Mouse (Mus musculus): ENCODE data around the gene Kif11. TPM values are rescaled to one million over a fixed set of nuclear protein-coding genes. Genes with fewer than 3 reads are reported as not detected.
A peak's percentile ranks its signal among the peaks of the same experiment; 100 is the strongest.

Kif11 gene
- polyA plus RNA-seq (2016; fragmentation: Nextera tagmentation; extraction: Ambion mirVana): 72.1 and 74.7 TPM in 2 replicates

DNA sequence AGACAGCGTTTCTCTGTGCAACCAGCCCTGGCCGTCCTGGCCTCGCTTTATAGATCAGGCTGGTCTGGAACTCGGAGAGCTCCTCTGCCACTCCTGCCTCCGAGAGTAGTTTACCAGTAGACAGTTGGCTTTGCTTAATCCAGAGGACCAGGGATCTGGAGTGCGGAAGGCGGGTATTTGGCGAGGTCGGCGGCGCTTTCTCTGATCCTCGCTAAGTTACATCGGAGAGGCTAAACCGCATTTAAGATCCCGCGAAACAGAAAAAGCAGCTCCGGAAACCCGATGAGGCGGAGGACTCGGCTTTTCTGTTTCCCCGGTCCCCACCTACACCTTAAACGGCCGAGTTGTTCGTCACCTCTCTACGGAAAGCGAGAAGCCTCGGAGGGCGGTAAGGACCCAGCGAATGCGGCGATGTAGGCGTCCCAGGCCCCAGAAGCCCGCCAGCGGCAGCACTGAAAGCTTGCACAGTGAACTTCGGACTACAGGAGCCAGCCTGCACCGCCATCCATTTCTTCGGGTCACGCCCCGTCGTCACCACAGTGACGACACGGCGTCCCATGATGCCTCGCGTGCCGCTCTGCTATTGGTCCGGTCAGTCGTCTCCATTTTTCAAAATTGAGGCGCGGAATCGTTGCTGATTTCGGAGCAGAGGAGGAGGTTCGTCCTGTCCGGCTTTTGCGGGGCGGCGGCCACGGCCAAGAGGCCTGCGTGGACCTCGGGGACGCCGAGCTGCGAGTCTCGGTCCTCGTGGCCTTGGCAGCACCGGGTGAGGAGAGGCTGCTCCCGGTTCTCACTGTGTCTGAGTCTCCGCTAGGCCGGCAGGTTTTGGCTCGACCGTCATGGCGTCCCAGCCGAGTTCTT is at the start of gene Kif11:
Gene Kif11 (plus strand): TSS at position 649 of the 861 bp plus-strand sequence.
- WGBS: under 1% methylated on average over 73 of the region's 73 CpGs
- H3K4me3 ChIP-seq: peak within 1 kb of the TSS; percentile 81
- H3K9me3 ChIP-seq: no peaks in the 10 kb centered on the region
- H3K27ac ChIP-seq: peak within 1 kb of the TSS; percentile 98
- ATAC-seq (ENCODE audit: insufficient number of reproducible peaks, insufficient read depth, low FRiP score, low TSS enrichment): peak; percentile 97
- peak within 1 kb of the TSS; percentile 65 for H3K4me2 ChIP-seq (replicated peaks)
- H3K4me1 ChIP-seq: peaks cover 13% of the 10 kb centered on the region
- no peaks in the 10 kb centered on the region for H3K36me3 ChIP-seq
- peak within 1 kb of the TSS; percentile 74 for H3K9ac ChIP-seq
- H3K27me3 ChIP-seq: no peaks in the 10 kb centered on the region

DNA sequence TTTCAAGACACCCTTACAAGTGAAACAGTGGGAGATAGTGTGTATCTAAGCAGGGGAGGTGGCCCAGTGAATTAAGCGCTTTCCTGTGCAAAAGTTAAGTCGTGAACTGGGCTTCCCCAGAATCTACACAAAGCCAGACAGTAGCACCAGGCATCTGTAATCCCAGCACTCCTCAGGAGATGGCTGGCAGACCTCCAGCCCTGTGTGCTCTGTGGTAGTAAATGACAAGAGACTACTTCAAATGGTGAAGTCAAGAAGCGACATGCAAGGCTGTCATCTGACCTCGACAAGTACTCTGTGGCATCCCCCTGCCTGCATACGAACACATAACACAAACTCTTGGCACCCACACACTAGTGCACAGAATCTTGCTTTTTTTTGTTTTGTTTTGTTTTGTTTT is 49.0 kb upstream of the Kif11 start:
- H3K9me3 ChIP-seq: no peaks in the 10 kb centered on the region
- no peak overlapping the region for H3K4me2 ChIP-seq (replicated peaks)
- no peak overlapping the region for H3K27ac ChIP-seq
- H3K36me3 ChIP-seq: 0 out of 2 replicates have a peak, but pooled peaks cover 4% of the 10 kb centered on the region
- H3K9ac ChIP-seq: no peak overlapping the region
- no peaks in the 10 kb centered on the region for H3K4me1 ChIP-seq
- WGBS: 87% methylated on average over 5 of the region's 5 CpGs
- H3K4me3 ChIP-seq: no peak overlapping the region
- ATAC-seq (ENCODE audit: insufficient number of reproducible peaks, insufficient read depth, low FRiP score, low TSS enrichment): no peak
- no peaks in the 10 kb centered on the region for H3K27me3 ChIP-seq

DNA sequence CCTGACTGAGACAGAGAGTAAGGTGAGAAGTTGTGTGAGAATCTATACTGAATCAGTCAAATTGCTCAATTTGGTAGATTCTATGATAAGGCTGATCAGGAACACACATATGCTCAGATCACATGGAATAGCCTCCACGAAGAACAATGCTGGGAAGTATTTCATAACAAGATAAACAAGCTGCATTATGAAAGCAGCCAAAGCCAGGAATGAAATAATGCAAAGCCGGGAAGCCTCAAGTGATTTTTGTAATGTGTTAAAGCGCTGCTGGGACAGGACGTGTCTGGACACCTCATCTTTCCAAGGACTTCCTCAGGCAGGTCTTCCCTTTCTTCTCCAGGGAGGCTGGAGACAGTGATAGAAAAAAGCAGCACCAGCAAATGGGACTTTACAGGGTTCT is 43.5 kb upstream of the Kif11 start:
- H3K4me3 ChIP-seq: no peak overlapping the region
- no peaks in the 10 kb centered on the region for H3K9me3 ChIP-seq
- H3K9ac ChIP-seq: no peak overlapping the region
- H3K27ac ChIP-seq: no peak overlapping the region
- ATAC-seq (ENCODE audit: insufficient number of reproducible peaks, insufficient read depth, low FRiP score, low TSS enrichment): no peak
- 82% methylated on average over 4 of the region's 4 CpGs for WGBS
- H3K27me3 ChIP-seq: no peaks in the 10 kb centered on the region
- no peak overlapping the region for H3K4me2 ChIP-seq (replicated peaks)
- H3K4me1 ChIP-seq: no peaks in the 10 kb centered on the region
- 0 out of 2 replicates have a peak, but pooled peaks cover 4% of the 10 kb centered on the region for H3K36me3 ChIP-seq

DNA sequence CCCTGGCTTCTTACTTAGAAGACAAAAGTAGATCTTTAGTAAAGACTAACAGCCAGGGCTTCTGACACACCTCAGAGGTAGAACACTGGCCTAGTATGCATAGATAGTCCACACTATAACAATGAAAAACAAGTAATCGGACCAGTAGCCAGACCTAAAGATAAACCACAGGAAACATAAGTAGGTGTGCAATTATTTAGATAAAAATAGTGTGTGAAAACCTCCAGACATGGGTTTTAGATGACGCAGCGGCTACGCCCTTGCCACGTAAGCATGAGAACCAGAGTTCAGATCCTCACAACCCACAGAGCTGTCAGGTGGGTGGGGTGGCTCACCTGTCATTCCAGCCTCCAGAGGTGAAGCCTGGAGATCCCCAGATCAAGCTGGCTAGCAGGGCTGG is 42.8 kb upstream of the Kif11 start:
- H3K9ac ChIP-seq: no peak overlapping the region
- no peaks in the 10 kb centered on the region for H3K4me1 ChIP-seq
- no peak overlapping the region for H3K4me3 ChIP-seq
- no peak overlapping the region for H3K4me2 ChIP-seq (replicated peaks)
- no peak for ATAC-seq (ENCODE audit: insufficient number of reproducible peaks, insufficient read depth, low FRiP score, low TSS enrichment)
- H3K27me3 ChIP-seq: no peaks in the 10 kb centered on the region
- H3K27ac ChIP-seq: no peak overlapping the region
- H3K9me3 ChIP-seq: no peaks in the 10 kb centered on the region
- WGBS: 96% methylated on average over 5 of the region's 5 CpGs
- H3K36me3 ChIP-seq: 0 out of 2 replicates have a peak, but pooled peaks cover under 1% of the 10 kb centered on the region

DNA sequence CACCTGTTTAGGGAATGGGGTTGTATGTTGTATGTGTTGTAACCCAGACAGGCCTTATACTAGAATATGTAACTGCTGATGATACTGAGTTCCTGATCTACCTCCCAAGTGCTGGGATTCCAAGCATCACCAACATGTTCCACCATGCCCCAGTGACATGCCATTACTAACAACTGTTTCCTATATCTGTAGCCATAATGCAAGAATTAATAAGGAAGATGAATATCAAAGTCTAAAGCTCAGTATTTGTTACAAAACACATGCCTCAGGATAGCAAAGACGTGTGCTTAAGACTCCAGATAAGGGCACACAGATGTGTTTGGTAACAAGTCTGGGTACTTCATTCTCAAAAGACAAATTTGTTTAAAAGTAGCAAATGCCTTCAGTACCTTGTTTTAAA is 40.8 kb upstream of the Kif11 start:
- Histone ChIP-seq H3K4me1 (no peaks in the 10 kb centered on the region), H3K27me3 (no peaks in the 10 kb centered on the region), H3K4me3 (no peak overlapping the region), H3K27ac (no peak overlapping the region), H3K9ac (no peak overlapping the region), H3K9me3 (no peaks in the 10 kb centered on the region), H3K36me3 (no peaks in the 10 kb centered on the region), H3K4me2 (replicated peaks) (no peak overlapping the region)
- no peak for ATAC-seq (ENCODE audit: insufficient number of reproducible peaks, insufficient read depth, low FRiP score, low TSS enrichment)
- 68% methylated on average over 1 of the region's 1 CpGs for WGBS

DNA sequence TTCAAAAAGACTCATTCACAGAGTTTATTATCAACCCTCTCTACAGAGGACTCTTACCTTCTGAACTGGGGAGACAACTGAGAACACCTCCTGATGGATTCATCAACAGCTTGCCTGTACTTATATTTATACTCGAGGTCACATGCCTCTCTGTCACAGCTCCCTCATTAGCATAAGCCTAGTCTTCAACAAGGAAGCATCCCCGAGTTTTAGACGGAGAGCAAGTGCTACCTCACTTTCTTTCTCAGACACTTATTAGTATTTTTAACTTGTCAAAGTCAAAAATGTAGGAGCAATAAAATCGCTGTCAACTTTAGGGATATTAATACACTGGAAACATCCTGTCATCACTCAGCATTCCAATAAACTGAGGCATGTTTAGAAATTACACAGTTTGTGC is 38.5 kb upstream of the Kif11 start, which contains the start of gene Ide:
Gene Ide (minus strand): TSS at position 101 of the 400 bp plus-strand sequence.
- Histone ChIP-seq H3K4me2 (replicated peaks) (no peak within 1 kb of the TSS), H3K36me3 (no peaks in the 10 kb centered on the region), H3K4me3 (no peak within 1 kb of the TSS), H3K9me3 (no peaks in the 10 kb centered on the region), H3K27ac (no peak within 1 kb of the TSS), H3K4me1 (no peaks in the 10 kb centered on the region), H3K9ac (no peak within 1 kb of the TSS), H3K27me3 (no peaks in the 10 kb centered on the region)
- WGBS: 78% methylated on average over 4 of the region's 4 CpGs
- ATAC-seq (ENCODE audit: insufficient number of reproducible peaks, insufficient read depth, low FRiP score, low TSS enrichment): no peak

DNA sequence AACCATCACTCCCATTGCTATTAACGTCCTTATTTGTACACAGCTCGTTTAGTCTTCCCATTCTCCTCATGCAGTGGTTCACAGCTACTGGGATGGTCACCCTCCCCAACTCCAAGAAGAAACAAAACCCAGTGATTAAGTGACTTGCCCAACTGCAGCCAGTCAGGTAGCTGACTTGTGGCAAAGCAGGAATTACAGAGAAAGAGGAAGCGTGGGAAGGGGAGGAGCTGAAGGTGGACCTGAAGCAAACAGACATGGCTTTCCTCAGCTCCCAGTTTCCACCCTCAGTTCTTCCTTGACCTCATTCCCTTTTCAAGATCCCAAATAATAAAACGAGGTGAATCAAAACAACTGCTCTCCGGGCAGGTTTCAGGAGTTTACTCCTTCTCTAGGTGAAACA is 35.7 kb upstream of the Kif11 start:
- no peaks in the 10 kb centered on the region for H3K36me3 ChIP-seq
- H3K9me3 ChIP-seq: no peaks in the 10 kb centered on the region
- H3K4me1 ChIP-seq: no peaks in the 10 kb centered on the region
- no peak overlapping the region for H3K9ac ChIP-seq
- no peak overlapping the region for H3K27ac ChIP-seq
- H3K27me3 ChIP-seq: no peaks in the 10 kb centered on the region
- ATAC-seq (ENCODE audit: insufficient number of reproducible peaks, insufficient read depth, low FRiP score, low TSS enrichment): no peak
- H3K4me2 ChIP-seq (replicated peaks): no peak overlapping the region
- WGBS: 81% methylated on average over 5 of the region's 5 CpGs
- H3K4me3 ChIP-seq: no peak overlapping the region

DNA sequence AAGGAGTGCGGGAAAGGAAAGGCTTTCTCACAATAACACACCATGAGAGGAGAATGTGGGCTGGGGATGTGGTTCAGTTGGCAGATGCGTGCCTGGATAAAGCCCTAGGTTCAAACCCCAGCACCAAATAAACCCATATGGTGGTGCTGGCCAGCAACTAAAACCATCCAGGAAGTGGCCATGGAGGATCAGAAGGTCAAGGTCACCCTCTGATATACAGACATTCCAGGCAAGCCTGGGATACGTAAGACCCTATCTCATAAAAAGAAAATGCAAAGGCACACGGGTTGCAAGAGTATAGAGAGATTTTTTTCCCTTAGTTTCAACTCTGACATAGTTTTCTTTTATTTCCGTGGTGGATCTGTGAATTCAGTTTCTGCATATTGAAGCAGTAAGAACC is 35.3 kb upstream of the Kif11 start:
- H3K9ac ChIP-seq: no peak overlapping the region
- no peaks in the 10 kb centered on the region for H3K27me3 ChIP-seq
- H3K4me1 ChIP-seq: no peaks in the 10 kb centered on the region
- H3K36me3 ChIP-seq: no peaks in the 10 kb centered on the region
- H3K9me3 ChIP-seq: no peaks in the 10 kb centered on the region
- H3K27ac ChIP-seq: no peak overlapping the region
- H3K4me3 ChIP-seq: no peak overlapping the region
- 77% methylated on average over 5 of the region's 5 CpGs for WGBS
- no peak overlapping the region for H3K4me2 ChIP-seq (replicated peaks)
- ATAC-seq (ENCODE audit: insufficient number of reproducible peaks, insufficient read depth, low FRiP score, low TSS enrichment): no peak

DNA sequence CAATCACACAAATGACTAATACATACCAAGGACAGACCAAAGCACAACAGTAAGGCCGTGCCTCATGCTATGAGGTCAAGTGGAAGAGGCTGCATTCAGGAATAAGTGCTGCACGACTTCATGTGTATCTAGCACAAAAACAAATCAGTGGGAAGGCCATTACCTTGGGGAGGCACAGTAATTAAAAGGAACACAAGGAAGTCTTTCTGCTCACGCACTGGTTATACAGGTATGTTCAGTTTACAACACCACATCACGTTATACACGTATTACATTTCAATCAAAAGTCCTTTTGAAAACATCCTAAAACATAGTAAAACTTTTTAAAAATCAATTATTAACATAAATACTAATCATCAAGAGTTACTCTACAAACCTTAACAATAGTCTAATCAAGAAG is 32.3 kb upstream of the Kif11 start:
- Histone ChIP-seq H3K27ac (no peak overlapping the region), H3K4me3 (no peak overlapping the region), H3K27me3 (no peaks in the 10 kb centered on the region), H3K4me2 (replicated peaks) (no peak overlapping the region), H3K36me3 (no peaks in the 10 kb centered on the region), H3K4me1 (no peaks in the 10 kb centered on the region), H3K9ac (no peak overlapping the region), H3K9me3 (no peaks in the 10 kb centered on the region)
- 81% methylated on average over 5 of the region's 5 CpGs for WGBS
- ATAC-seq (ENCODE audit: insufficient number of reproducible peaks, insufficient read depth, low FRiP score, low TSS enrichment): no peak

DNA sequence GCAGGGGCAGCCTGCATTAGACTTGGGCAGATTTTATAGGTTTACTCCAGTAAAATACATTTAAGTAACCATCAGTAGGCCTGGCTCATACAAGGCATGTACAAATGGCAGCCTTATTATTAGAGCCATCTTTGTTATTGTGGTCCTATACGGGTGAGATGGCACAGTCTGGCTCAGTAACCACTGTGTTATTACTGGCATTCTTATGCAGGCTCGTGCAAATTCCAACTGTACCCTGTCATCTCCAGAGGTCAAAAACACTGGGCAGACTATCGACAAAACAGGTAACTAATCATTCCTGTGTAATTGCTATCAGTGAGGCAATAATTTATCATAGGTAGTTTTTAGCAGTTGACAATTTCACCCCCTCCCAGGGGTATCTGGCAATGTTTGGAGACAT is 29.9 kb upstream of the Kif11 start:
- H3K4me1 ChIP-seq: no peaks in the 10 kb centered on the region
- H3K4me3 ChIP-seq: no peak overlapping the region
- H3K36me3 ChIP-seq: no peaks in the 10 kb centered on the region
- WGBS: 74% methylated on average over 3 of the region's 3 CpGs
- no peak for ATAC-seq (ENCODE audit: insufficient number of reproducible peaks, insufficient read depth, low FRiP score, low TSS enrichment)
- no peaks in the 10 kb centered on the region for H3K27me3 ChIP-seq
- no peak overlapping the region for H3K9ac ChIP-seq
- no peak overlapping the region for H3K27ac ChIP-seq
- H3K9me3 ChIP-seq: no peaks in the 10 kb centered on the region
- H3K4me2 ChIP-seq (replicated peaks): no peak overlapping the region

DNA sequence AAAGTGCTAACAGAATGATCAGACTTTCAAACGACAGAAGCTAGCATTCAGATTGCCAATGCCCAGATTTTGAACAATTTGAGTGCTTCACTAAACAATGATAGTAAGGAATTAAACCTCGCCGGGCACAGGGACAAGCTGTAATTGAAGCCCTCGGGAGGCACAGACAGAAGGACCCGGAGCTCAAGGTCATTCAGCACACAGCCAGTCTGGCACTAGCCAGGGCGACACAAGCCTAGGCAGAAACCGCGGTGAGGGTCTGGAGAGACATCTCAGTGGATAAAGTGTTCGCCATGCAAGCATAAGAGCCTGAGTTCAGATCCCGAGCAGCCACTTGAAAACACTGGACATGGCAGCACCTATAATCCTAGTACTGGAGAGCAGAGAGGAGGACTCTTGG is 27.9 kb upstream of the Kif11 start:
- no peak for ATAC-seq (ENCODE audit: insufficient number of reproducible peaks, insufficient read depth, low FRiP score, low TSS enrichment)
- no peak overlapping the region for H3K4me2 ChIP-seq (replicated peaks)
- H3K9ac ChIP-seq: no peak overlapping the region
- H3K4me3 ChIP-seq: no peak overlapping the region
- no peaks in the 10 kb centered on the region for H3K4me1 ChIP-seq
- H3K36me3 ChIP-seq: no peaks in the 10 kb centered on the region
- H3K27ac ChIP-seq: no peak overlapping the region
- WGBS: 86% methylated on average over 10 of the region's 10 CpGs
- H3K9me3 ChIP-seq: no peaks in the 10 kb centered on the region; the same call in 1 of the 2 replicates
- no peaks in the 10 kb centered on the region for H3K27me3 ChIP-seq

DNA sequence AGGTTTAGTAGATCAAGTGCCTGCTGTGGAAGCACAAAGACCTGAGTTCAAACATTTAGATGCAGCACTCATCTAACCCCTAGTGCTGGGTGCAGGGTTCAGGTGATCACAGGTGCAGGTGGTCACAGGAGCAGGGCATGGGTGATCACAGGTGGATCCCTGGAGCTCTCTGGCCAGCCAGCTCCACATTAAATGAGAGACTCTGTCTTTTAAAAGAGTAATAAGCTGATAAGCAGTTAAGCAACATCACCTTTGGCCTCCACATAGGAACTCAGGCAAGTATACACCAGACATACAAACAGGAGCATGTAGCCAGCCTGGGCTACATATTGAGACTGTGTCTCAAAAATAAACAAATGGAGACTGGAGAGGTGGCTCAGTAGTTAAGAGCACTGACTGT is 27.3 kb upstream of the Kif11 start:
- no peak overlapping the region for H3K4me2 ChIP-seq (replicated peaks)
- no peaks in the 10 kb centered on the region; the same call in 1 of the 2 replicates for H3K9me3 ChIP-seq
- no peaks in the 10 kb centered on the region for H3K4me1 ChIP-seq
- H3K9ac ChIP-seq: no peak overlapping the region
- H3K27ac ChIP-seq: no peak overlapping the region
- ATAC-seq (ENCODE audit: insufficient number of reproducible peaks, insufficient read depth, low FRiP score, low TSS enrichment): no peak
- no peaks in the 10 kb centered on the region for H3K27me3 ChIP-seq
- no peak overlapping the region for H3K4me3 ChIP-seq
- H3K36me3 ChIP-seq: no peaks in the 10 kb centered on the region
